Mouse (Mus musculus) lung, embryonic 15.5 days (tissue): ENCODE measurements around the gene Dusp10. TPM values are rescaled to one million over a fixed set of nuclear protein-coding genes. Genes with fewer than 3 reads are reported as not detected.

Experiments
- ATAC-seq: fragments of 200-750 bp; cut with Nextera tagmentation; 2 replicates; pipeline ENCODE4 v1.8.0; 2017; ENCODE audit warnings: moderate number of reproducible peaks, borderline replicate concordance; ENCODE audit not compliant: low FRiP score, low TSS enrichment; ENCODE audit errors: extremely low read depth
- H3K27ac ChIP-seq: fragments of 300-500 bp; sonication (generic); 2 replicates; pipeline ENCODE4 v1.5.1; 2015; ENCODE audit warnings: moderate library complexity, mild to moderate bottlenecking, inconsistent platforms
- H3K27me3 ChIP-seq: fragments of 300-500 bp; sonication (generic); 2 replicates; pipeline ENCODE4 v1.6.1; 2015; ENCODE audit warnings: inconsistent platforms
- H3K36me3 ChIP-seq: fragments of 300-500 bp; sonication (generic); 2 replicates; pipeline ENCODE4 v1.6.1; 2015; ENCODE audit warnings: inconsistent platforms
- H3K4me1 ChIP-seq: fragments of 300-500 bp; sonication (generic); 2 replicates; pipeline ENCODE4 v1.6.1; 2015; ENCODE audit warnings: inconsistent platforms
- H3K4me2 ChIP-seq: fragments of 300-500 bp; sonication (generic); 2 replicates; pipeline ENCODE4 v1.6.1; 2015; ENCODE audit warnings: inconsistent platforms, mild to moderate bottlenecking, moderate library complexity
- H3K4me3 ChIP-seq: fragments of 300-500 bp; sonication (generic); 2 replicates; pipeline ENCODE4 v1.5.1; 2015; ENCODE audit warnings: mild to moderate bottlenecking, inconsistent platforms
- H3K9ac ChIP-seq: fragments of 300-500 bp; sonication (generic); 2 replicates; pipeline ENCODE4 v1.6.1; 2015; ENCODE audit warnings: inconsistent platforms
- H3K9me3 ChIP-seq: fragments of 300-500 bp; sonication (generic); 2 replicates; pipeline ENCODE4 v1.6.1; 2016; ENCODE audit warnings: inconsistent platforms
- WGBS: fragments of 180-500 bp; shearing (Covaris S2); methylation state at CpG from one replicate; pipeline ENCODE4 v1.1.7; 2015; 5-methylcytosine and 5-hydroxymethylcytosine counted together
- polyA plus RNA-seq: library from polyadenylated mRNA; unstranded; fragments of >200 nt; fragmentation: Nextera tagmentation; extraction: Ambion mirVana; gene quantifications from 2 replicates; pipeline ENCODE4 v1.2.1, GENCODE M21; 2015

The Dusp10 gene
- polyA plus RNA-seq, 1 experiment from 2014 or later = 7.8 TPM

- no peaks in the 10 kb centered on the region for H3K27me3 ChIP-seq
- no peak overlapping the region for H3K4me2 ChIP-seq
- H3K9ac ChIP-seq = no peak overlapping the region
- WGBS = 87% methylated on average over 6 of the region's 6 CpGs
- H3K9me3 ChIP-seq = no peaks in the 10 kb centered on the region
- no peak overlapping the region for H3K27ac ChIP-seq
- H3K4me3 ChIP-seq = no peak overlapping the region
- no peak for ATAC-seq
- no peaks in the 10 kb centered on the region for H3K36me3 ChIP-seq
- H3K4me1 ChIP-seq = peaks cover 10% of the 10 kb centered on the region; the same call in 1 of the 2 replicates
Observed at GRCm38 (mm10) chr1:184043391-184043790, 30.3 kb downstream of the Dusp10 start.

- ATAC-seq = no peak
- H3K9ac ChIP-seq = no peak overlapping the region
- H3K4me1 ChIP-seq = 0 out of 2 replicates have a peak, but pooled peaks cover 7% of the 10 kb centered on the region
- no peak overlapping the region for H3K27ac ChIP-seq
- H3K4me2 ChIP-seq = no peak overlapping the region
- no peaks in the 10 kb centered on the region for H3K9me3 ChIP-seq
- no peaks in the 10 kb centered on the region for H3K27me3 ChIP-seq
- H3K4me3 ChIP-seq = no peak overlapping the region
- 55% methylated on average over 6 of the region's 6 CpGs for WGBS
- no peaks in the 10 kb centered on the region for H3K36me3 ChIP-seq
Observed at GRCm38 (mm10) chr1:184046070-184046677, 33.1 kb downstream of the Dusp10 start.

DNA sequence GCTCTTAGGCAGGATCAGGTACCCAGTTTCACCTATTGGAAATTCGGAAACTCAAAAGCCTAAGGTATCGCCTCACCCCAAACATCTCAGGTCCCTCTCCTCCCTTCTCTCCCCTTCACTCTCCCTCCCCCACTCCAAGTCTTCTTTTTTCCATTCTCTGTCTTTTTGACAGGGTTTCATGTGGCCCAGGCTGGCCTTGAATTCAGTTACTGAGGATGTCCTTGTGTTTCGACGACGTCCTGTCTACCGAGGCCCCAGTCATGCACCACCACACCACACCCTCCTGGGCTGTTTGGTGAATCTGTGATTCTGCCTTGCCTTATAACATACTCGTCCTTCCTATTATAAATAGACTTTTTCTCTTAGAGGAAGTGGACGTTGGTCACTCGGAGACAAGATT is 34.7 kb downstream of the Dusp10 start:
- no peak overlapping the region for H3K9ac ChIP-seq
- no peak for ATAC-seq
- no peaks in the 10 kb centered on the region for H3K36me3 ChIP-seq
- 70% methylated on average over 9 of the region's 9 CpGs for WGBS
- H3K27me3 ChIP-seq = no peaks in the 10 kb centered on the region
- no peaks in the 10 kb centered on the region for H3K9me3 ChIP-seq
- no peak overlapping the region for H3K4me3 ChIP-seq
- H3K4me1 ChIP-seq = peaks cover 14% of the 10 kb centered on the region
- H3K27ac ChIP-seq = no peak overlapping the region
- no peak overlapping the region for H3K4me2 ChIP-seq

GRCm38 (mm10) chr1:184048675-184049418 is 35.7 kb downstream of the Dusp10 start:
- Histone ChIP-seq H3K27ac (no peak overlapping the region), H3K4me1 (peaks cover 21% of the 10 kb centered on the region), H3K36me3 (no peaks in the 10 kb centered on the region), H3K27me3 (no peaks in the 10 kb centered on the region), H3K4me2 (no peak overlapping the region), H3K9ac (no peak overlapping the region), H3K9me3 (no peaks in the 10 kb centered on the region), H3K4me3 (no peak overlapping the region)
- no peak for ATAC-seq
- 52% methylated on average over 10 of the region's 10 CpGs for WGBS

- H3K36me3 ChIP-seq = no peaks in the 10 kb centered on the region
- 43% methylated on average over 1 of the region's 1 CpGs for WGBS
- no peaks in the 10 kb centered on the region for H3K27me3 ChIP-seq
- H3K4me2 ChIP-seq = no peak overlapping the region
- H3K9me3 ChIP-seq = no peaks in the 10 kb centered on the region
- ATAC-seq = no peak
- no peak overlapping the region for H3K4me3 ChIP-seq
- H3K9ac ChIP-seq = no peak overlapping the region
- H3K27ac ChIP-seq = no peak overlapping the region
- H3K4me1 ChIP-seq = peaks cover 27% of the 10 kb centered on the region
Observed at GRCm38 (mm10) chr1:184051286-184051685, 38.2 kb downstream of the Dusp10 start.

DNA sequence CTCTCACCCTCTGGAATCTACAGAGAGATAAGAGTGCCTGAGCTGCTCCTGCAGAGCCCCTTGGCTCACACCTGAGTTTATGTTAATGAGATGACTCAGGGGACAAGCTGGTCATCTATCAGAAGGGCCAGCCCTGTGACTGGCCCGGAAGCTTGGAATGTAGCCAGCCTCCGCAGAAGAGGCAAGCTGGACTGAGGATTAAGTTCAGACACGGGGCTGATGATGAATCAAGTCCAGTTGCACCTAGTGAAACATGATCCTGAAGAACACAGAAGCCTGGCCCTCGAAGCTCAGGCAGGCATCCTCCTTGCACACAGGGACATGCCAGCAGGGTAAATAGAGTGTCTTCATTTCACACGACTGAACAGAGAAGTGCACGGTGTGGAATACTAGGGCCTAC is 38.7 kb downstream of the Dusp10 start:
- 9% methylated on average over 6 of the region's 6 CpGs for WGBS
- H3K4me2 ChIP-seq = no peak overlapping the region

GRCm38 (mm10) chr1:184052331-184052730 is 39.2 kb downstream of the Dusp10 start:
- Histone ChIP-seq H3K9ac (no peak overlapping the region), H3K27ac (no peak overlapping the region), H3K4me1 (peaks cover 27% of the 10 kb centered on the region)

More for the DNA sequence above, 38.7 kb downstream of the Dusp10 start:
- 0 out of 2 replicates have a peak, but pooled peaks have one; percentile 27 for ATAC-seq
- Histone ChIP-seq H3K27me3 (no peaks in the 10 kb centered on the region), H3K36me3 (no peaks in the 10 kb centered on the region), H3K9ac (no peak overlapping the region), H3K4me1 (peaks cover 27% of the 10 kb centered on the region), H3K9me3 (no peaks in the 10 kb centered on the region), H3K4me3 (no peak overlapping the region), H3K27ac (no peak overlapping the region; the same call in 1 of the 2 replicates)

GRCm38 (mm10) chr1:184053141-184053540 is 40.0 kb downstream of the Dusp10 start:
- Histone ChIP-seq H3K9me3 (no peaks in the 10 kb centered on the region), H3K27me3 (no peaks in the 10 kb centered on the region), H3K4me3 (no peak overlapping the region), H3K4me2 (no peak overlapping the region), H3K36me3 (no peaks in the 10 kb centered on the region), H3K9ac (no peak overlapping the region), H3K27ac (no peak overlapping the region), H3K4me1 (peaks cover 33% of the 10 kb centered on the region)
- no peak for ATAC-seq
- 62% methylated on average over 4 of the region's 4 CpGs for WGBS

More at GRCm38 (mm10) chr1:184052331-184052730, 39.2 kb downstream of the Dusp10 start:
- ATAC-seq = no peak
- H3K9me3 ChIP-seq = no peaks in the 10 kb centered on the region
- H3K36me3 ChIP-seq = no peaks in the 10 kb centered on the region
- H3K4me2 ChIP-seq = no peak overlapping the region
- WGBS = 45% methylated on average over 4 of the region's 4 CpGs
- no peaks in the 10 kb centered on the region for H3K27me3 ChIP-seq
- no peak overlapping the region for H3K4me3 ChIP-seq

- no peak for ATAC-seq
- H3K4me3 ChIP-seq = no peak overlapping the region
- no peak overlapping the region for H3K27ac ChIP-seq
- no peak overlapping the region for H3K4me2 ChIP-seq
- H3K9ac ChIP-seq = no peak overlapping the region
- peaks cover 38% of the 10 kb centered on the region for H3K4me1 ChIP-seq
- H3K36me3 ChIP-seq = no peaks in the 10 kb centered on the region
- WGBS = 65% methylated on average over 4 of the region's 4 CpGs
- H3K9me3 ChIP-seq = no peaks in the 10 kb centered on the region
- no peaks in the 10 kb centered on the region for H3K27me3 ChIP-seq
Observed at GRCm38 (mm10) chr1:184053711-184054110, 40.6 kb downstream of the Dusp10 start.

DNA sequence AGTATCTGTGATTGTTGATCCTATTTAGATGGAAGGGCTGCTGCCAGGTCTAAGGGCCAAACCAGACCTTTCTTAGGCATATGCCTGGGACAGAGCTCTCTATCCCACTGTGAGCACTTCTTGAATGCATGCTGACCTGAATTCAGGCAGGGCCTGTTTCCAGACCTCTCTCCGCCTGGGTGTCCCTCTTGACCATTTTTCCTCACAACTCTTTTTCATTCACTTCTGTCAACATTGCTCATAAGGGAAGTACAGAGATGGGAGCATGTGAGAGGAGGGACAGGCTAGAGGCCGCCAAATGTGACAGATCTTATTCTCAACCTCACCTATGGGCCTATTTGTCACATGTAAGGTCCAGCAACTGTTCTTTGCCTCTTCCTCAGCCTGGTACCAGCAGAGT is 41.1 kb downstream of the Dusp10 start:
- 69% methylated on average over 2 of the region's 2 CpGs for WGBS
- Histone ChIP-seq H3K4me1 (peaks cover 42% of the 10 kb centered on the region), H3K4me3 (no peak overlapping the region), H3K4me2 (no peak overlapping the region), H3K27me3 (no peaks in the 10 kb centered on the region), H3K9ac (no peak overlapping the region), H3K27ac (no peak overlapping the region), H3K36me3 (no peaks in the 10 kb centered on the region), H3K9me3 (no peaks in the 10 kb centered on the region)
- no peak for ATAC-seq

DNA sequence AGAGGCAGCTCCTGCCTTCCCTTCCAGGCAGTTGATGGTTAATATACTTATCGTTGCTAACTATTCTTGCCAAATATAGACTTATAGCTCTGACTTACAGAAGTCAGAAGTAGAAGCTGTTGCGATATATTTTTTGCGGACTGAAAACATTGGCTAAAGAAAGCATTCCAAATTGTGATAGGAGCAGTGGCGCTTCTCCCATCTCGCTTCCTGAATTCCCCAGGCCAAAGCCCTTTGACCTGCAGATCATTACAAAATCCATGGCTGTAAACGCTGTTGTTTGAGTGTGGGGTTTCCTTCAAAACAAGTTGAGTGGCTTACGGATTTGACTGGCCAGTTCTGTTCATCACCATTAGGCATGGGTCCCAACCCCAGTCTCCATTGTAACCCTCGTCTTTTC is 45.1 kb downstream of the Dusp10 start:
- no peak for ATAC-seq
- no peak overlapping the region for H3K9ac ChIP-seq
- H3K27ac ChIP-seq = peak overlapping the region; percentile 26; the same call in 1 of the 2 replicates
- no peaks in the 10 kb centered on the region for H3K27me3 ChIP-seq
- 50% methylated on average over 8 of the region's 8 CpGs for WGBS
- H3K4me1 ChIP-seq = peaks cover 54% of the 10 kb centered on the region
- H3K4me2 ChIP-seq = no peak overlapping the region
- H3K9me3 ChIP-seq = no peaks in the 10 kb centered on the region
- no peak overlapping the region for H3K4me3 ChIP-seq
- H3K36me3 ChIP-seq = no peaks in the 10 kb centered on the region

DNA sequence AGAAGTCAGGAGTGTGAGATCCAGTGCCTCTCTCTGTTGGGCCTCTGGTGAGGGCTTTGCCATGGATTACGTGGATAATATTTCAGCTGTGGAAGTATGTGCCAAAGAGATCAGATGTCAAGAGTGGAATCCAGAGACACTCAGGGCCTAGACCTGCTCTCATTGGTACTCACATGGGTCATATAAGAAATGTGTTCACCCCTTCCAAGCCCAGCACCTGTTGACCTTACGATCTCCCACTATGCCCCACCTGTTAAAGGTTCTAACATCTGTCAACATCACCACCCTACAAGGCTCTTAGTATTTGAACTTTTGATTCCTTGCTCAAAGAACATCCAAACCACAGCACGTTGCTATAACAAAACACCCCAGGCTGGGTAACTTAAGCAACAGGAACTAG is 46.7 kb downstream of the Dusp10 start:
- no peak overlapping the region for H3K4me2 ChIP-seq
- WGBS = 61% methylated on average over 3 of the region's 3 CpGs
- H3K36me3 ChIP-seq = no peaks in the 10 kb centered on the region
- no peaks in the 10 kb centered on the region for H3K9me3 ChIP-seq
- no peak for ATAC-seq
- H3K27me3 ChIP-seq = no peaks in the 10 kb centered on the region
- peaks cover 44% of the 10 kb centered on the region for H3K4me1 ChIP-seq
- no peak overlapping the region for H3K4me3 ChIP-seq
- no peak overlapping the region for H3K9ac ChIP-seq
- H3K27ac ChIP-seq = peak overlapping the region; percentile 90; the same call in 1 of the 2 replicates
